Mouse (Mus musculus) embryonic fibroblast, embryonic 13.5 days (primary cell): ENCODE data around the gene Opa3.

Experiments used
- CTCF ChIP-seq: IDR thresholded peaks from 2 replicates; pipeline ENCODE4 v1.5.1; 2011; ENCODE audit warnings: mild to moderate bottlenecking, control low read depth, low read length, moderate library complexity, borderline replicate concordance; ENCODE audit not compliant: insufficient read depth
- POLR2A ChIP-seq: IDR thresholded peaks from 2 replicates; pipeline ENCODE4 v1.6.1; 2011; ENCODE audit warnings: low read depth, mild to moderate bottlenecking, control low read depth, low read length, moderate library complexity

DNA sequence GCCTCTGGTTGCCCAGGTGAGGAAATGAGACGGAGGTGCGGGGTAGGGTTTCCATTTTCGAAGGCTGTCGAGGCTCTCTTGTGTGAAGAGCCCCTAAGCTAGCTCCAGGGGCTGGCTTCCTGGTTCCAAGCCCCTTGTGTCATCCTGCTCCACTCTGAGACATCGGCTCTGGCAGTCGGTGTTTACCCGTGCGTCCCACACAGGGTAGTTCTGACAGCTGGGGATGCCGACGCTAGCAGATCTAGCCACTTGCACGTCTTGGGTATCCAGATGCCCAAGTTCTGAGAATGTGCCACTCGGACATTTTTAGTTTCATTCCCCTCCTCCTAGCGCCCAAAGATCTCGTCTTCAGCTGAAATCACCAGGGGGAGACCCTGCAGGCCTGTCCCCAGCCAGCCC is 55.3 kb downstream of the Opa3 start:
- no peak for TF ChIP-seq POLR2A
- no peak for TF ChIP-seq CTCF
